ENCODE assay signal across 1 mouse cellular context in the genomic region with DNA sequence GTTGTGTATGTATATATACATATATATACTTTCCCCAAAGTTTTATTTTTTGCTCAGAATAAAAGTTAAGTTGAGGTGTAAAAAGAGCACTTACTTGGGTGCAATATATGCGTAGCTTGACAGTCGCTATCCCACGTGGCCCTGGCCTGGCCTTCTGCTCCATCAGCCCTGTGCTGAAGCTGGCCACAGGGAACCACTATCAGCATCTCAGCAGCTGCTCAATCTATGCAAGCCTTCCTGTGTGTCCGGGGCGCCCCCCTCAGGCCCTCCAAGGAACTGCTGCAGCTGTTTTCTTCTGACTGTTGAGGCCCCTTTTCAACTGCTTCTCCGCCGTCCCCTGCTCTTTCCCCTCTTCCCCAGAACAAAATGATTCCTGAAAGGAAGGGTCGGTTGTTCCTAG.
TF ChIP-seq lines count a peak whose summit lies in the region.

No protein-coding gene starts in this region.

TF ChIP-seq in MEL, 35 proteins besides CTCF, POLR2A, EP300 and RAD21 (continued from another document):
- TF ChIP-seq ETS1 (IDR thresholded peaks at IDR 0.05; ENCODE audit: low read depth, low read length) = 0 out of 2 replicates have a peak, but pooled peaks have one; percentile 39
- TF ChIP-seq ZMIZ1 (IDR thresholded peaks at IDR 0.05; ENCODE audit: low read depth, low read length) = no peak
- peak; percentile 67 for TF ChIP-seq GATA1 (IDR thresholded peaks at IDR 0.05; ENCODE audit: low read depth, low read length)
- TF ChIP-seq TCF12 (IDR thresholded peaks at IDR 0.05; ENCODE audit: low read depth, low read length) = peak; percentile 70
- peak; percentile 76 for TF ChIP-seq USF1 (IDR thresholded peaks at IDR 0.05; ENCODE audit: low read depth, low read length)
- TF ChIP-seq ZNF384 (IDR thresholded peaks at IDR 0.05; ENCODE audit: low read depth, low read length) = no peak
- peak; percentile 79 for TF ChIP-seq TAL1 (IDR thresholded peaks at IDR 0.05; ENCODE audit: low read length)
- no peak for TF ChIP-seq CHD1 (IDR thresholded peaks at IDR 0.05; ENCODE audit: low read depth, low read length)
